Comparison of ENCODE assay signal across 33 mouse cellular contexts in the genomic region with DNA sequence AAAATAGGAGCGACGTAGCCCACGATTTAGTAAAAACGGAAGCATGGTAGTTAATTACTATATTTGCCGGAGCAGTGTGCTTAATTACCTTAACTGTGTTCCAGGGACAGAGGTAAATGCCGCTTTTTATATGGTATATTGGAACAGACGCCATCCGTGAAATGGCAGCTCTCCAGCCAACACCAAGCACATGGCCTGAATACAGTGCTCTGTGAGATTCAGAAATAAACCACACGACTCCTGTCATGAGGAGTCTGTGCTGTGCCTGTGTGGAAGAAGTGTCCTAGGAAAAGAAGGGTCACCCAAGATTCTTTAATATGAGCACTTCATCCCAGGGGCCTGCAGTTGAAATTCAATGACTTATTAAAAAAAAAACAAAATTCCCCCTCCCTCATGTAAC.
"Had no signal": no experiment of that assay in that cellular context is flagged by ENCODE, and none has a peak within 500 bp of the region (broad histone marks: within the 10 kb centered on the region; RNA-seq: fewer than 3 reads in every experiment).

No protein-coding gene starts in this region.

- DNase-seq: left cerebral cortex, postnatal 4 days; liver; liver, embryonic 13.5 days; liver, postnatal 0 days; lung, adult 18-20 months; lung, adult 2 months; lung, embryonic 14.5 days; lung, postnatal 10 days; lung, postnatal 14 days; lung, postnatal 36 days; lung, postnatal 4 days; midbrain, embryonic 14.5 days had no signal

- H3K27me3 ChIP-seq: limb, embryonic 12.5 days; limb, embryonic 13.5 days; limb, embryonic 15.5 days; liver, embryonic 12.5 days; liver, embryonic 13.5 days; liver, embryonic 15.5 days; lung, embryonic 15.5 days; megakaryocyte, embryonic 14.5 days; midbrain, embryonic 12.5 days; midbrain, embryonic 13.5 days; midbrain, embryonic 15.5 days; neural tube, embryonic 12.5 days; neural tube, embryonic 13.5 days had no signal

- H3K4me3 ChIP-seq: limb, embryonic 10.5 days; limb, embryonic 12.5 days; limb, embryonic 13.5 days; limb, embryonic 15.5 days; liver, embryonic 12.5 days; liver, embryonic 13.5 days; liver, embryonic 15.5 days; lung, embryonic 15.5 days; megakaryocyte, embryonic 14.5 days; midbrain, embryonic 10.5 days; midbrain, embryonic 12.5 days; midbrain, embryonic 13.5 days; midbrain, embryonic 15.5 days; myocyte; neural tube, embryonic 12.5 days; neural tube, embryonic 13.5 days had no signal

- H3K4me2 ChIP-seq: limb, embryonic 12.5 days; limb, embryonic 13.5 days; limb, embryonic 15.5 days; liver, embryonic 11.5 days; liver, embryonic 12.5 days; liver, embryonic 13.5 days; liver, embryonic 15.5 days; lung, embryonic 14.5 days; lung, embryonic 15.5 days; midbrain, embryonic 11.5 days; midbrain, embryonic 12.5 days; midbrain, embryonic 13.5 days; midbrain, embryonic 15.5 days; neural tube, embryonic 12.5 days; neural tube, embryonic 13.5 days had no signal

- H3K27ac ChIP-seq: limb, embryonic 10.5 days; limb, embryonic 12.5 days; limb, embryonic 13.5 days; limb, embryonic 15.5 days; liver, embryonic 12.5 days; liver, embryonic 13.5 days; liver, embryonic 14.5 days; liver, embryonic 15.5 days; lung, embryonic 15.5 days; macrophage; midbrain, embryonic 10.5 days; midbrain, embryonic 12.5 days; midbrain, embryonic 13.5 days; midbrain, embryonic 15.5 days; neural tube, embryonic 12.5 days; neural tube, embryonic 13.5 days had no signal

- H3K4me1 ChIP-seq: limb, embryonic 10.5 days; limb, embryonic 12.5 days; limb, embryonic 13.5 days; limb, embryonic 15.5 days; liver, embryonic 12.5 days; liver, embryonic 13.5 days; liver, embryonic 15.5 days; lung, embryonic 15.5 days; megakaryocyte, embryonic 14.5 days; midbrain, embryonic 10.5 days; midbrain, embryonic 12.5 days; midbrain, embryonic 13.5 days; midbrain, embryonic 15.5 days; neural tube, embryonic 12.5 days; neural tube, embryonic 13.5 days had no signal

- H3K9me3 ChIP-seq: limb, embryonic 15.5 days; liver, embryonic 12.5 days; liver, embryonic 13.5 days; liver, embryonic 15.5 days; lung, embryonic 15.5 days had no signal

- H3K9ac ChIP-seq: limb, embryonic 12.5 days; limb, embryonic 13.5 days; limb, embryonic 15.5 days; liver, embryonic 12.5 days; liver, embryonic 13.5 days; liver, embryonic 14.5 days; liver, embryonic 15.5 days; liver, postnatal 0 days; lung, embryonic 14.5 days; lung, embryonic 15.5 days; midbrain, embryonic 12.5 days; midbrain, embryonic 13.5 days; midbrain, embryonic 15.5 days; neural tube, embryonic 12.5 days; neural tube, embryonic 13.5 days had no signal

- ATAC-seq: liver, embryonic 12.5 days; liver, postnatal 0 days; lung, postnatal 0 days; midbrain, embryonic 13.5 days; midbrain, embryonic 15.5 days; midbrain, embryonic 16.5 days had no signal
